Mouse (Mus musculus) limb, embryonic 11.5 days (tissue): ENCODE measurements around the gene Ermp1. TPM values are rescaled to one million over a fixed set of nuclear protein-coding genes. Genes with fewer than 3 reads are reported as not detected.
"Not testable (repeated sequence)": the region's sequence is repeated elsewhere in the genome, so short reads cannot be mapped to it uniquely, and the experiment has no call there.

Experiments used
- ATAC-seq: fragments of 200-750 bp; cut with Nextera tagmentation; 2 replicates; pipeline ENCODE4 v1.8.0; 2017; ENCODE audit warnings: low read depth; ENCODE audit not compliant: insufficient number of reproducible peaks, low FRiP score, low TSS enrichment
- DNase-seq: peaks from one replicate; pipeline ENCODE4 v3.0.0-alpha.2; 2015; ENCODE audit warnings: low spot score
- H3K27ac ChIP-seq: fragments of 300-500 bp; sonication (generic); replicated peaks from 2 replicates; pipeline ENCODE4 v1.5.1; 2014; ENCODE audit warnings: low read depth, mild to moderate bottlenecking, low read length
- H3K27me3 ChIP-seq: fragments of 300-500 bp; sonication (generic); 2 replicates; pipeline ENCODE4 v1.6.1; 2014; ENCODE audit warnings: mild to moderate bottlenecking, low read length, mixed read lengths; ENCODE audit not compliant: control insufficient read depth, insufficient read depth
- H3K36me3 ChIP-seq: fragments of 300-500 bp; sonication (generic); 2 replicates; pipeline ENCODE4 v1.6.1; 2014; ENCODE audit warnings: mild to moderate bottlenecking, low read length, moderate library complexity, mixed read lengths; ENCODE audit not compliant: control insufficient read depth, insufficient read depth
- H3K4me1 ChIP-seq: fragments of 300-500 bp; sonication (generic); 2 replicates; pipeline ENCODE4 v1.6.1; 2014; ENCODE audit warnings: low read length, mixed read lengths; ENCODE audit not compliant: control insufficient read depth, insufficient read depth
- H3K4me2 ChIP-seq: fragments of 300-500 bp; sonication (generic); 2 replicates; pipeline ENCODE4 v1.6.1; 2014; ENCODE audit warnings: low read depth, mild to moderate bottlenecking, moderate library complexity; ENCODE audit not compliant: severe bottlenecking
- H3K4me3 ChIP-seq: fragments of 300-500 bp; sonication (generic); 2 replicates; pipeline ENCODE4 v1.5.1; 2014; ENCODE audit warnings: low read depth, low read length
- H3K9ac ChIP-seq: fragments of 300-500 bp; sonication (generic); 2 replicates; pipeline ENCODE4 v1.6.1; 2014; ENCODE audit warnings: mild to moderate bottlenecking, low read length
- H3K9me3 ChIP-seq: fragments of 300-500 bp; sonication (generic); 2 replicates; pipeline ENCODE4 v1.6.1; 2016; ENCODE audit warnings: low read length; ENCODE audit not compliant: control insufficient read depth
- WGBS: fragments of 180-500 bp; shearing (Covaris S2); extraction: QIAGEN DNeasy Blood & Tissue Kit; methylation state at CpG from one replicate; pipeline ENCODE4 v1.1.7; 2014; 5-methylcytosine and 5-hydroxymethylcytosine counted together
- polyA plus RNA-seq: library from polyadenylated mRNA; unstranded; fragments of >200 nt; fragmentation: Nextera tagmentation; extraction: Ambion mirVana; gene quantifications from 2 replicates; pipeline ENCODE4 v1.2.1, GENCODE M21; 2014

Gene Ermp1
- polyA plus RNA-seq, 1 experiment from 2014 or later, result 11.7 TPM

DNA sequence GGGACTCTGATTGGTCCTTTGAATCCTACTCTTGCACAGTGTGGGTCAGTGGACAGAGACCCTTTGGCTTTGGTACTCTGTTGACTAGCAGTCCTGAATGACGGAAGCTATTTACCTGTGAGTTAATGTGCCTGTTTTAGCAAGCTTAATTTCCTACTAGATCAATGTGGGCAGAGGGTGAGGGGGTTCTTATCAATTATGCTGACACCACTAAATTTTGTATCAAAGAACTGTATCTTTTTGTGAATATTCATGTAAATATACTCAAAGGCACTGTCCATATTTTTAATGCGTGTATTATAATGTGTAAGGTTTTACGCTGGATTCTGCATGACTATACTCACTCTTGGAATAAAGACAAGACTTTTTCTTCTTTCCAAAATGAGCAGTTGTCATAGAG, 43.6 kb downstream of the Ermp1 start:
- no peaks in the 10 kb centered on the region for H3K4me1 ChIP-seq
- DNase-seq (no peak), ATAC-seq (no peak)
- H3K9me3 ChIP-seq, result no peaks in the 10 kb centered on the region
- no peak overlapping the region for H3K4me2 ChIP-seq
- H3K4me3 ChIP-seq, result no peak overlapping the region
- no peak overlapping the region for H3K9ac ChIP-seq
- H3K36me3 ChIP-seq, result 0 out of 2 replicates have a peak, but pooled peaks cover 5% of the 10 kb centered on the region
- WGBS, result 94% methylated on average over 3 of the region's 3 CpGs
- H3K27ac ChIP-seq, result no peak overlapping the region
- H3K27me3 ChIP-seq, result no peaks in the 10 kb centered on the region

DNA sequence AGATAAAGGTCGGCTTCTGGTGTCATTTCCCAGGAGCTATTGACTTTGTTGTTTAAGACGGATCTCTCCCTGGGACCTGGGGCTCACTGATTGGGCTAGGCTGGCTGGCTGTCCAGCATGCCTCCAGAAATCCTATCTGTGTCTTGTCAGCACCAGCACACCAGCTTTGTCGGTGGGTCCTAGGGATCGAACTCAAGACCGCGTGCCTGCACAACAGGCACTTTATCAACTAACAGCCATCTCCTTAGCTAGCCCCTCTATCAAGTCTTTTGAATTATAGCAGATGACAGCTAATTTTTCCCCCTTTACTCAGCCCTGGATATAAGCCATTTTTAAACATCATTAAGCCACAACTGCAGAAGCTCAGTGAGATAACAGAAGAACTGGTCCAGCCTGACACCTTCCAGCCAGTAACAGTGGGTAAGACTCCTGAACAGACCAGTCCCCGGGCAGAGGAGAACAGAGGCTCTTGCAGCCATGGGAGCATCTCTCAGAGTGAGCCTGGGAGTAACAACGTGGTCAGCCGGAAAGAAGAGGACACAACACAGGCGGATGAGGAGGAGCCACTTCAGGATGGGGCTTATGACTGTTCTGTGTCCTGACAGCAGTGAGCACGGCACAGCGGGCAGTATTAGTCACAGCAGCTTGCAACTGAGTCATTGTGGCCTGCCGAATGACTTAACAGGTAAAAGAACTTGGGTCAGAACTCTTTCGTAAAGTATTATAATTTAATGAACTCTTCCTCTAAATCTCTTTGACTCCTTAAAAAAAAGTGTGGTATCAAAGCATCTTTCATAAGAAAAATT, 44.5 kb downstream of the Ermp1 start:
- Histone ChIP-seq H3K36me3 (0 out of 2 replicates have a peak, but pooled peaks cover 5% of the 10 kb centered on the region), H3K27me3 (no peaks in the 10 kb centered on the region), H3K9ac (no peak overlapping the region), H3K4me1 (no peaks in the 10 kb centered on the region), H3K4me3 (no peak overlapping the region), H3K4me2 (no peak overlapping the region), H3K27ac (no peak overlapping the region), H3K9me3 (no peaks in the 10 kb centered on the region)
- DNase-seq (no peak), ATAC-seq (no peak)
- 86% methylated on average over 14 of the region's 14 CpGs for WGBS

DNA sequence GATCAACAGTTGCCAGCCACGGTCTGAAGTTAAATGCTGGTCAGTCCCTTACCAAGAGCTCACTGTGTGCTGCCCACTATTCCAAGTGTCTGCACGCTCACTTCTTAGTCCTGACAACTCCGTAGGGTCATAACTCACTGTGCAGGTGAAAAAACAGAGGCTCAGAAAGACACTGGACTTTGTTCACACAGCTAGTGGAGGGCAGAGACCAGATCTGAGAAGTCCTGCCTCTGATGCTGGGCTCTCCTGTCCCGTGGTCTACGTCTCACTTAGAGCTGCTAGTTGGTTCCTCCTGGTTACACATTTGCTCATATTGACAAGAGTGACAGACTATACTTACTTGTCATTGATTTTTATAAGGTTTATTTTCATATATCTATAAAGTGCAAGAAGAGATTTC, 49.2 kb downstream of the Ermp1 start:
- H3K27ac ChIP-seq, result no peak overlapping the region

DNA sequence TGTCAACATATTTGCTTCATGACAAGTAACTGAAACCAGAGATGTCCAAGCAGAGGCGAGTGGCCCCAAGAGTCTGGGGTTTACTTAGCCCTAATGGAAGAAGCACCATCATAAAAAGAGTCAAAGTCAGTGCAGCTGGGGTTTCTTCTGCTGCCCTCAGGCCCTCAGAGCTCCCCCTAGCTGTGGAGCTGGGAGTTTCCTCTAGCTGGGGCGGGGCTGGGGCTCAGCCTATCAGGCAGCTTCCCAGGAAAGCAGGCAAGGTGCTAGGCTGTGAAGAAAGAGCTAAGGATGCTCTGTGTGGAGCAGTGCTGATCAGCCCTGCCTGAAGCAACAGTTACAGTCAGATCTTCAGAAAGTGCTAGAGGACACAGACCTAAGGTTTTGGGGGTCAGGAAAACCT, 51.2 kb downstream of the Ermp1 start:
- no peaks in the 10 kb centered on the region for H3K4me1 ChIP-seq
- no peak overlapping the region for H3K4me3 ChIP-seq
- no peak overlapping the region for H3K4me2 ChIP-seq
- H3K9me3 ChIP-seq, result no peaks in the 10 kb centered on the region
- H3K9ac ChIP-seq, result no peak overlapping the region
- no peaks in the 10 kb centered on the region for H3K27me3 ChIP-seq
- ATAC-seq, result no peak
- WGBS, result 92% methylated on average over 2 of the region's 2 CpGs
- DNase-seq, result no peak
- no peak overlapping the region for H3K27ac ChIP-seq
- peaks cover 11% of the 10 kb centered on the region for H3K36me3 ChIP-seq

More for the DNA sequence above, 49.2 kb downstream of the Ermp1 start:
- Histone ChIP-seq H3K9me3 (no peaks in the 10 kb centered on the region), H3K27me3 (no peaks in the 10 kb centered on the region), H3K4me3 (no peak overlapping the region), H3K9ac (no peak overlapping the region), H3K36me3 (peaks cover 15% of the 10 kb centered on the region), H3K4me1 (no peaks in the 10 kb centered on the region), H3K4me2 (no peak overlapping the region)
- ATAC-seq, result no peak
- no peak for DNase-seq
- WGBS, result 96% methylated on average over 5 of the region's 5 CpGs

DNA sequence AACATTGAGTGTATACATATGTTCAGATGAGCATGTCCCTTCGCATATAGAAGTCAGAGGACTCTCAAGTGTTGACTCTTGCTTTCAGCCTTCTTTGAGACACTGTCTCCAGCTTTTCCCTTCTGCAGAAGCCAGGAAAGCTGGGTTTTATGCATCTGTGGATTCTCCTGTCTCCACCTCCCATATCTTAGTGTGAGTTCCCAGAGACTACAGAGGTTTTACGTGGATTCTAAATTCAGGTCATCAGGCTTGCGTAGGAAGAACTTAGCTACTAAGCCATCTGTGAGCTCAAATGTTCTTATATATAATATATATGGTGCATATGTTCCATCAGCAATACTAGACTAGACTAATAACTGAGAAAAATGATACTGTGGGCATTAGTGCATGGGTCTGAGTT, 51.9 kb downstream of the Ermp1 start:
- no peak overlapping the region for H3K4me2 ChIP-seq
- WGBS, result 96% methylated on average over 3 of the region's 3 CpGs
- ATAC-seq, result no peak

DNA sequence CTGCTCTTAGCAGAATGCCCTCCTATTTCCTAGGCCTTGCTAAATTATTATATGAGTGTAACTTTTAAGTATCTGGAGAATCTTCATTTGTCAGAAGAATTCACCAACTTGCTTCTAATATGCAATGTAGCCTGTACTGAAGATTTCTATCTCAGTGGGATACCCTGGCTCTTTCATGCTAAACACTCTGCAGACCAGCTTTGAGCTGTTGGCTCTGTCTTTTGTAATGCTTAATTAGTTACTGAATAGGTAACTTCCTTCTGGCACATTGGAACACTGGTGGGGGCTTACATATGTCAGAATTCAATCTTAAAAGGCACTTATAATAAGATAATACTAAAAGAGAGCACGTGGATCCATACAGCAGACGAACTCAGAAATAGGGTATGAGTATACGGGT, 54.4 kb downstream of the Ermp1 start:
- not testable (repeated sequence) for H3K9ac ChIP-seq, H3K27me3 ChIP-seq
- H3K36me3 ChIP-seq, result peaks cover 11% of the 10 kb centered on the region

More for the DNA sequence above, 51.9 kb downstream of the Ermp1 start:
- Histone ChIP-seq H3K27ac (no peak overlapping the region), H3K4me3 (no peak overlapping the region), H3K27me3 (no peaks in the 10 kb centered on the region), H3K9ac (no peak overlapping the region), H3K4me1 (no peaks in the 10 kb centered on the region), H3K9me3 (no peaks in the 10 kb centered on the region), H3K36me3 (peaks cover 11% of the 10 kb centered on the region)
- DNase-seq, result no peak

DNA sequence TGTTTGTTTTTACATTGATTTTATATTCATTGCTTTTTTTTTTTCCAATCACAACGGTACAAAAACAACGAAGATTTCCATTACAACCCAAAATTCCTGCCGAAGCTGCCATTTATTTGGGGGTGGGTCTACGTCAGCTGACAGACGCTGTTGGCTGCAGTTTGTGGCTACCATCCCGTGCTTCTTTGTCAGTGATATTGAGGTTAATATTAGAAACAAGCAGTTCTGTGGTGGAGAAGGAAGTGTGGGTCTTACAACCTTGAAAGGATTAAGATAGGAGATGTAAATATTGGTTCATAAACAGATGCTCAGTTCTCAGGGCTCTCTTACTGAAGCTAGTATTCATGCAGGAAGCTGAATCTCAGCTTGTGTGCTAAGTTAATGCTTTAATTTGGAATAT, 64.5 kb downstream of the Ermp1 start:
- Histone ChIP-seq H3K27ac (no peak overlapping the region), H3K9me3 (no peaks in the 10 kb centered on the region), H3K9ac (no peak overlapping the region), H3K27me3 (no peaks in the 10 kb centered on the region), H3K4me2 (no peak overlapping the region), H3K4me1 (no peaks in the 10 kb centered on the region), H3K36me3 (peaks cover 12% of the 10 kb centered on the region; the same call in 1 of the 2 replicates), H3K4me3 (no peak overlapping the region)
- 94% methylated on average over 6 of the region's 6 CpGs for WGBS
- ATAC-seq (no peak), DNase-seq (no peak)

More for the DNA sequence above, 54.4 kb downstream of the Ermp1 start:
- H3K4me2 ChIP-seq, H3K4me1 ChIP-seq, H3K4me3 ChIP-seq, DNase-seq, H3K9me3 ChIP-seq, ATAC-seq, H3K27ac ChIP-seq: not testable (repeated sequence)
- WGBS, result 79% methylated on average over 3 of the region's 3 CpGs

DNA sequence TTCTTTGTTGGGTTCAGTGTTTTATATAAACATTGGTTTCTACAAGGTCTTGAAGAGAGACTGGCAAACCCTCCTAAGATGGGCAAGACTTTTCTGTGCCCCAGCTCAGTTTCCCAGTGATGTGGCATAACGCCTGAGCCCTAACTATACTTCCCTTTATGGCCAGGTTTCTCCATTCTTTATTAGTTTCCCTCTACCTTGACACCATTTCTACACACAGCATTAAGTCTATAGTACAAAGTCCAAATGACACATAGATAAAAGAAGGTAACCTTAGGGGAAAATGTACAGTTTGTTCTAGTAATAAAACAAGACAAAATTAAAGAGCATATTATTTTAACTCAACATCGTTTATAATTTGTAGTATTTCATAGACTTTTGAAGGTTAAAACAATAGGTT, 65.8 kb downstream of the Ermp1 start:
- ATAC-seq, result no peak
- H3K27me3 ChIP-seq, result no peaks in the 10 kb centered on the region
- H3K4me2 ChIP-seq, result no peak overlapping the region
- no peaks in the 10 kb centered on the region for H3K4me1 ChIP-seq
- DNase-seq, result no peak
- H3K9me3 ChIP-seq, result no peaks in the 10 kb centered on the region
- no peak overlapping the region for H3K27ac ChIP-seq
- no peak overlapping the region for H3K4me3 ChIP-seq
- peaks cover 5% of the 10 kb centered on the region; the same call in 1 of the 2 replicates for H3K36me3 ChIP-seq
- 95% methylated on average over 2 of the region's 2 CpGs for WGBS
- no peak overlapping the region for H3K9ac ChIP-seq
